Mouse (Mus musculus) brain, embryonic 18.5 days (tissue): ENCODE data around the gene Gm6205.
"Not testable (repeated sequence)": the region's sequence is repeated elsewhere in the genome, so short reads cannot be mapped to it uniquely, and the experiment has no call there.

Experiments used
- DNase-seq: peaks from one replicate; pipeline ENCODE4 v3.0.0-alpha.2; 2012; ENCODE audit warnings: low read depth, low spot score

Gene Gm6205

DNA sequence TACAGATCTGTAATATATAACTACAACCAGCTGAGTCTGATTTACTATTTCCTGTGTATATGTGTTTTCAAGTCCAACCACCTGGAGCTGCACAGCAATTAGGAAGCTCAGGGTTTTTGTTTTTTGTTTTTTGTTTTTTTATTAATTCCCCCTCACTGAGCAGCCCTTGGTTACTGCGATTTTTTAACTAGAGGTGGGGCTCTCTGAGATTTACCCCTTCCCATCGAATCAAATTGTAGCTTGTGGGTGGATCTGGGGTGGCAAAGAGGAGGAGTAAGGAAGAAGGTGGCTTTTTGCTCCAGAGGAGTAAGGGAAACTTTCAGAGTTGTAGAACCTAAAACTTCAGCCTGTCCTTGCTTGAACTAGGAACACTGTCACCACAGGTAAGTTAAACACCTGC, at the start of gene Gm6205:
Gm6205 (plus strand) TSS at position 301 of the 400 bp plus-strand sequence.
- not testable (repeated sequence) for DNase-seq

DNA sequence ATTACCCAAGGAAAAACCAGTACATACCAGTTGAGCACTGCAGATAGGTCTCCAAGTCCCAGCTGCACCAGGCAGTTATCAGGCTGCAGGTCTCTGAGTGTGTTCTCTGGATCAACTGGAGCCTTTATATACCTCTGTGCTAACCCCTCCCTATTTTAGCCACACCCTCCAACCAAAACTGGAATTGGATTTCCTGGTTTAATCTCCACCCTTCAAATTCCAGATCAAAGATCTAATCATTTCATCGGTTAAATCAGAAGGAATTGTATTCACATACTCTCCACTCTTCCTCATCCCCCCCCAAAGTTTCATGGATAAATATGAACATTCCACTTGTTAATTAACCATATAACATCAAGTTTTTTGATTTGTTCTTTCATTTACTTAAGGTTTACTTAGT, 31.9 kb upstream of the Gm6205 start, which contains the start of gene Gm3147:
Gm3147 (minus strand) TSS at position 101 of the 400 bp plus-strand sequence.
- not testable (repeated sequence) for DNase-seq

DNA sequence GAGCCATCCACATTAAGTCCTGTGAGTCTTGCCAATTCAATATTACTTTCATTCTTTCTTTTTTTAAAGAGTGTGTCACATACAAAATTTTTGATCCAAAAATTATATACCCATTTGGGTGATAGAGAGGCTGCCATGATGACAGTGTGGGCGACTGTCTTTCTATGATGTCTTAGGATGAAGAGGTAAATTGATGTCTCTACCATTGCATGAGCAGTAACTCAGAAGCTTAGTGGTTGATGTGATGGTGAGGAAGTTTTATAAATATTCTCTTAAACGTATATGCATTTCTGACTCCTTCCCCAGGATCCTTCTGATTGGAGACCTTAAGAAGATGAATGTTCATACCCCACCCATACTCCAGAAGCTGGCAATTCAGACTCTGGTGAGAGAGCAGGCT, 24.5 kb upstream of the Gm6205 start, which contains the start of gene Gm6509:
Gm6509 (plus strand) TSS at position 301 of the 400 bp plus-strand sequence.
- DNase-seq, result not testable (repeated sequence)
